Mouse (Mus musculus): ENCODE measurements around the gene Gpr62.
"Not testable (repeated sequence)": the region's sequence is repeated elsewhere in the genome, so short reads cannot be mapped to it uniquely, and the experiment has no call there.

Gpr62 gene

DNA sequence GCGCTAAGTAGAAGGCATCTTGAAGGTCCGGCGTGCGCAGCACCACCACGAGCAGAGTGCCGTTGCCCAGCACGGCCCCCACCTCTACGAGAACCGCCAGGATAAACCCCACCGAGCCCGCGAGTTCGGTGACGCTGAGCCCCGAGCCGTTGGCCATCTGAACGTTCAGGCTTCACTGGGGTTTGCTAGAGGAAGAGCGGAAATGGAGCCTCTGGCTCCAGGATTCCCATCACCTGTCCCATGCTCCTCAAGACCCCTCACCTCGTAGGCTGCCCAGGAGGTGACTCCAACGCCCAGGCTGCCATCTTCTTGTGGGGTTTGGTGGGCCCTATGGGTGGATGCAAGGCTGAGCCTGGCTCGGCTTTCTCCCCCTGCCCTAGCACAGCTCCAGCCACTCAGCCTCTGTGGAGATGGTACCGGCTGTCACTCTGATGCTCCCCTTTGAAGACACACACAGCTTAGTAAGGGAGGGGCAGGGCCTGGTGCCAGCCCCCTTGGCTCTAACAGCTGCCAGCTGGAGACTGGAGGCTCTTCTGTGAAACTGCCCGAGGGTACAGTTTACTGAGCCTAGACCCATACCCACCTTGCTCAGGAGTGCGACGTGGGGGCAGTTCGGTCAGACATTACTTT, at the start of gene Gpr62:
Gene Gpr62 (minus strand): TSS at position 368 of the 630 bp plus-strand sequence.
- no peak for DNase-seq (ENCODE audit: low read depth)

GRCm38 (mm10) chr9:106514273-106514672, 48.5 kb upstream of the Gpr62 start, which contains the start of gene Iqcf5:
TSS of gene Iqcf5 (plus strand) at chr9:106514573.
- no peak for DNase-seq (ENCODE audit: low read depth)

DNA sequence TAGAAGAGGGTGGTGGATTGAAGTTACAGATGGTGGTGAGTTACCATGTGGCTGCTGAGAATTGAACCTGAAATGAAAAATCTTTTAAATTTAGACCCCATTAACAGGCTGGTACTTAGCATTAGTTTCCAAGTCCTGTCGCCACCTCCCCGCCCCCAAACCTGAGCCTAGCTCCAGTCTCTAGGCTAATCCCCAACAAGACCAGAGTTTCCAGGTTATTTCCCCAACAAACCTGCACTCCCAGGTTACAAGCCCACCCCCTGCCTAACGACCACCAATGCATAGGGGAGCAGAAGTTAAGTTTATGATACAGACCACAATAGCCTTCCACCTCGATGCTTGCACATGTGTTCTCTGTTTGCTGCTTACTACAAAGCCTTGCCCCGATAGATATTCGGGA, 47.8 kb upstream of the Gpr62 start:
- no peak for DNase-seq (ENCODE audit: low read depth)

DNA sequence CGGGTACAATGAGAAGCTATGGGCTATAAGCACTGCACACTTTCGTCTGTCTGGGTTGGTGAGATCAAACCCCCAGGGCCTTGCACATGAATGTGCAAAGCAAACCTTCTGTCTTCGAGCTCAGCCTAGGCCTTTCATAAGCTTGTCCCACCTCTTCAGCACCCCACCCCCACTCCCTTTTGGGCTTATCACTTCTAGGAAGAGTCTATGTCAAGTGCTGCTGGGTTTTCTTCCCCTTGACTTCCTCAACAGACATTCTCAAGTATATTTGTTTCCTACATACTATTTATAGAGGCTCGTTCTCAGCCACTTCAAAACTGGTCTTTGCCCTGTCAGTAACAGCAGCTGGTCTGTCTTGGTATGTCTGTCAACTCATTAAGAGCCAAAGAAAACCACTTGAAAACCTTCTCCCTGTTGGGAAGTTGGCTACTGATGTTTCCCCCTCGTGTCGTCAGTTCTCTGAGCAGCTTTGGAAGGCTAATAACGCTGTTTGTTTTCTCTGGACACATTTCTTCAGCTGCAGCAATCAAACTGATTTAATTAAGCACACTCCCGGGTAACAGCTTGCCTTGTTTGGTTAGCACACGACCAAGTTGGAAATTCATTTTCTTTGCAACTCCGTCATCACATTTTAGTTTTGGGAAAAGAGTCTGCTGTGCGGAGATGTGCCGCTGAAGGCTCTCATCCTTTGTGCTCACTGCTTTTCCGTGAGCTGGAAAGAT, 47.2 kb upstream of the Gpr62 start:
- peak; percentile 16 for DNase-seq (ENCODE audit: low read depth)

GRCm38 (mm10) chr9:106509356-106509755, 43.6 kb upstream of the Gpr62 start:
- DNase-seq (ENCODE audit: low read depth): no peak

- no peak for DNase-seq (ENCODE audit: low read depth)
Observed at GRCm38 (mm10) chr9:106504246-106504645, 38.5 kb upstream of the Gpr62 start.

DNA sequence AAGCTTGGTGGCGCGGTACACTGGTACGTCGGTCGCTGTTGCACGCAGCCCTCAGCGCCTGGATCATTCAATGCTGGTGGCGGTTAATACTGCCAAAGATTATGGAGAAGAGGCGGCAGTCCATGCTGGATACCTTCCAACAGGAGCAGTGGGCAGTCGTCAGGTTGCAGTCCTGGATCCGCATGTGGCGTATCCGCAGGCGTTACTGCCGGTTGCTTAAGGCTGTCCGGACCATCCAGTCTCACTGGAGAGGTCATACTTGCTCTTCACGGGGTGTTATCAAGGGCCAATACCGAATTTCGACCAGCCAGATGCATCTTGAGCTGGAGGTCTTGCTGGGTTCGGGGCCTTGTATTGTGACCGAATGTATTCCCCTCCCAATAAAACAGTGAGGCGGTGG, 36.1 kb upstream of the Gpr62 start:
- DNase-seq (ENCODE audit: low read depth): no peak

DNA sequence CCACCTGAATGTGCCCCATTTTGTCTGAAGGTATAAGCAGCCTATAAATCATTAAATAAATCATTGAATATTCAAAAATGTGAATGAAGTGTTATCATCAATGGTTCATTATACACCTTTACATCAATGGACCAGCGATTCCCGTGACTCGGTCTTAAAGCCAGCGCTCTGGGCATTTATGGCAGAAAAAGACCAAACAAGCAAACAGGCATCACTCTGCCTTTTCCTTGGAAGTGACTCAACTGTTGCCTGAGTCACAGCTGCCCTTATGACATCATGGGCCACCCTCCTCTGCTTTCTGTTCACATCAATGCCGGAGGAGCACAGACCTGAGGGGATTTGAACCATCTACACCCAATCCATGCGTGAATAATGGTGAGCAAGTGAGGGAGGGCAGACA, 33.9 kb upstream of the Gpr62 start, which contains the start of gene Iqcf1:
Gene Iqcf1 (plus strand): TSS at position 301 of the 400 bp plus-strand sequence.
- DNase-seq (ENCODE audit: low read depth): no peak

DNA sequence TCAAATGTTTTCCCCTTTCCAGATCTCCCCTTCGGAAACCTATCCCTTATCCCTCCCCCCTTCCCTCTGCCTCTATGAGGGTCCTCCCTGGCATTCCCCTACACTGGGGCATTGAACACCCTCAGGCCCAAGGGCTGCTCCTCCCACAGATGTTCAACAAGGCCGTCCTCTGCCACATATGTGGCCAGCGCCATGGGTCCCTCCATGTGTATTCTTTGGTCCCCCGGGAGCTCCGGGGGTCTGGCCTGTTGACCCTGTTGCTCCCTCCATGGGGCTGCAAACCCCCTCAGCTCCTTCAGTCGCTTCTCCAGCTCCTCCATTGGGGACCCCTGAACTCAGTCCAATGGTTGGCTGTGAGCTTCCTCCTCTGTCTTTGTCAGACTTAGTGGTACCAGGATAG, 21.9 kb upstream of the Gpr62 start:
- DNase-seq (ENCODE audit: low read depth): not testable (repeated sequence)

- no peak for DNase-seq (ENCODE audit: low read depth)
Observed at GRCm38 (mm10) chr9:106485076-106485475, 19.3 kb upstream of the Gpr62 start.

DNA sequence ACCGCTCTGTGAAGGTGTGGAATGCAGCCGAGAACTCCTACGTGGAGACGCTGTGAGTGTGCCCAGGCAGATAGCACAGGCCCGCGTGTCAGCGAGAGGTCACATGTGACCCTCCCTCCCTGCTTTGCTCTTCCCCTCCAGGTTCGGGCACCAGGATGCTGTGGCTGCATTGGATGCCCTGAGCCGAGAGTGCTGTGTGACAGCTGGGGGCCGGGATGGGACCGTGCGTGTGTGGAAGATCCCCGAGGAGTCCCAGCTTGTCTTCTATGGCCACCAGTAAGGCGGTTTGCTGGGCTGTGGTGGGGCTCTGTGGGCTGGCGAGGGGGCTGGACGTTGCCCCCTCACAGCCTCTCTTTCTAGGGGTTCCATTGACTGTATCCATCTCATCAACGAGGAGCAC, 17.9 kb upstream of the Gpr62 start:
- DNase-seq (ENCODE audit: low read depth): no peak

- no peak for DNase-seq (ENCODE audit: low read depth)
Observed at GRCm38 (mm10) chr9:106483136-106483535, 17.4 kb upstream of the Gpr62 start.

- DNase-seq (ENCODE audit: low read depth): no peak
Observed at GRCm38 (mm10) chr9:106482578-106483115, 16.9 kb upstream of the Gpr62 start.

GRCm38 (mm10) chr9:106481676-106482075, 15.9 kb upstream of the Gpr62 start:
- DNase-seq (ENCODE audit: low read depth): no peak

DNA sequence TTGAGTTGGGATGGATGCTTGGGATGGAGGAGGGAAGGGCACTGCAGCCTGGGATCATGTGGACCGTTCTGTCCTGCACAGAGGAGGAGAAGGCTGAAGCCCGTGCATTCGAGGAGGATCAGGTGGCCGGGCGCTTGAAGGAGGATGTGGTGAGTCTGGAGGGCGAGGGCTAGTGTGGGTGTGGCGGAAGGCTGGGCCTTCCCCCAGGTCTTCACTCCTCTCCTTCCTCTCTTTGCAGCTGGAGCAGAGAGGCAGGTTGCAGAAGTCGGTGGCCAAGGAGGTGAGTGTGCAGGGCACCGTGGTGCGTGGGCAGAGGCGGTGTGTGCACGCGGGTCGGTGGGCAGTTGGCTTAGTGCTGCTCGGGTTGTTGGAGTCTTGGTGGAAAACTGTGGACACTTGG, 15.3 kb upstream of the Gpr62 start:
- no peak for DNase-seq (ENCODE audit: low read depth)

- no peak for DNase-seq (ENCODE audit: low read depth)
Observed at GRCm38 (mm10) chr9:106480541-106480940, 14.8 kb upstream of the Gpr62 start.

- DNase-seq (ENCODE audit: low read depth): no peak
Observed at GRCm38 (mm10) chr9:106478101-106478500, 12.4 kb upstream of the Gpr62 start.

DNA sequence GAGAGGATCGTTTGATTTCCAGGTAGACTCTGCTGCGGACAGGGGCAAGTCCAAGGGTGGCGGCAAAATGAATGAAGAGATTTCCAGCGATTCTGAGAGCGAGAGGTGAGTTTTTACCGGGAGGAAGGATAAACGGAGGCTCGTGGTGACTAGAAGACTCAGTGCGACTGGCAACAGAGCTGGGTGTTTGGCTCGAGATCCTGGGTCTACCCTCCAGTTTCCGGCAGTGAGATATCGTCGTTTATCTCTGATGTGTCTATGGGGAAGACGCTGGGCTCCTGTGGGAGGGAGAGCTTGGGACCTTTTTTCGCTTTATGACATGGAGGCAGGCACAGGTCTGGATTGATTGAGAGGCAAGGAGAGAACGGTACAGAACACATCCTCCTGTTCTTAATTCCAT, 11.9 kb upstream of the Gpr62 start:
- DNase-seq (ENCODE audit: low read depth): no peak

- peak; percentile 100 for DNase-seq (ENCODE audit: low read depth)
Observed at GRCm38 (mm10) chr9:106476924-106477484, 11.3 kb upstream of the Gpr62 start, which contains the start of gene Parp3. TSS of gene Parp3 (minus strand) at chr9:106476949.

- no peak for DNase-seq (ENCODE audit: low read depth)
Observed at GRCm38 (mm10) chr9:106476002-106476923, 10.5 kb upstream of the Gpr62 start.

DNA sequence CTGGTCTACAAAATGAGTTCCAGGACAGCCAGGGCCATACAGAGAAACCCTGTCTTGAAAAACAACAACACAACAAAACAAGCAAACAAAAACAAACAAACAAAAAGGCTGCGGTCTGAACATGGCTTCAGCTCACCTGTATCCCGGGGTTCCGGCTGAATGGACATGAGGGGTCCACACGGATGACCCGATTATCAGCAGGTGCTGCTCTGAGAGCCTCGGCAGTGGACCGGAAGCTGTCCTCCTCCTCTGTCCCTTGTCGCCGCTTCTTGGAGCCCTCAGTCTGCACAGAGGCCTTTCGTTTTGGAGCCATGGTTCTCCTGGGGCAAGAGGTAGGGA, 9.9 kb upstream of the Gpr62 start, which contains the start of gene Rrp9:
Gene Rrp9 (plus strand): TSS at position 301 of the 339 bp plus-strand sequence.
- DNase-seq (ENCODE audit: low read depth): no peak

- no peak for DNase-seq (ENCODE audit: low read depth)
Observed at GRCm38 (mm10) chr9:106475046-106475445, 9.3 kb upstream of the Gpr62 start.

All from c-Kit-positive CD71-negative TER-119-negative erythroid progenitor cells, embryonic 14.5 days (primary cell).